Mouse (Mus musculus) midbrain, embryonic 16.5 days (tissue): ENCODE data around the gene Tmem268. TPM values are rescaled to one million over a fixed set of nuclear protein-coding genes. Genes with fewer than 3 reads are reported as not detected.

Source experiments
- ATAC-seq: fragments of 200-750 bp; cut with Nextera tagmentation; 2 replicates; pipeline ENCODE4 v1.8.0; 2017; ENCODE audit warnings: moderate TSS enrichment
- H3K27ac ChIP-seq: fragments of 300-500 bp; sonication (generic); 2 replicates; pipeline ENCODE4 v1.5.1; 2014; ENCODE audit warnings: mild to moderate bottlenecking, low read length, mixed read lengths
- H3K27me3 ChIP-seq: fragments of 300-500 bp; sonication (generic); 2 replicates; pipeline ENCODE4 v1.6.1; 2014; ENCODE audit warnings: low read depth, low read length, mixed read lengths; ENCODE audit not compliant: control insufficient read depth, insufficient read depth
- H3K36me3 ChIP-seq: fragments of 300-500 bp; sonication (generic); 2 replicates; pipeline ENCODE4 v1.6.1; 2014; ENCODE audit warnings: mild to moderate bottlenecking, low read length, moderate library complexity, mixed read lengths; ENCODE audit not compliant: control insufficient read depth, insufficient read depth
- H3K4me1 ChIP-seq: fragments of 300-500 bp; sonication (generic); 2 replicates; pipeline ENCODE4 v1.6.1; 2014; ENCODE audit warnings: mild to moderate bottlenecking, low read length, mixed read lengths; ENCODE audit not compliant: control insufficient read depth, insufficient read depth
- H3K4me2 ChIP-seq: fragments of 300-500 bp; sonication (generic); 2 replicates; pipeline ENCODE4 v1.6.1; 2014; ENCODE audit warnings: mild to moderate bottlenecking, low read length, mixed read lengths
- H3K4me3 ChIP-seq: fragments of 300-500 bp; sonication (generic); 2 replicates; pipeline ENCODE4 v1.5.1; 2014; ENCODE audit warnings: low read depth, mild to moderate bottlenecking, low read length, moderate library complexity, mixed read lengths
- H3K9ac ChIP-seq: fragments of 300-500 bp; sonication (generic); 2 replicates; pipeline ENCODE4 v1.6.1; 2014; ENCODE audit warnings: low read depth, low read length, mixed read lengths
- H3K9me3 ChIP-seq: fragments of 300-500 bp; sonication (generic); replicated peaks from 2 replicates; pipeline ENCODE4 v1.6.1; 2014; ENCODE audit warnings: mild to moderate bottlenecking, low read length, mixed read lengths; ENCODE audit not compliant: control insufficient read depth, poor library complexity, severe bottlenecking
- WGBS: fragments of 180-500 bp; shearing (Covaris S2); extraction: QIAGEN DNeasy Blood & Tissue Kit; methylation state at CpG from one replicate; pipeline ENCODE4 v1.1.7; 2014; 5-methylcytosine and 5-hydroxymethylcytosine counted together
- polyA plus RNA-seq: library from polyadenylated mRNA; unstranded; fragments of >200 nt; fragmentation: Nextera tagmentation; extraction: Ambion mirVana; gene quantifications from 2 replicates; pipeline ENCODE4 v1.2.1, GENCODE M21; 2015

The Tmem268 gene
- polyA plus RNA-seq, 1 experiment from 2014 or later = 4.5 TPM

- no peaks in the 10 kb centered on the region for H3K9me3 ChIP-seq
Measured at GRCm38 (mm10) chr4:63561861-63562675, 3.5 kb downstream of the Tmem268 start.

GRCm38 (mm10) chr4:63562742-63563141 is 4.2 kb downstream of the Tmem268 start:
- Histone ChIP-seq H3K4me3 (no peak overlapping the region), H3K9ac (no peak overlapping the region), H3K27me3 (no peaks in the 10 kb centered on the region), H3K36me3 (no peaks in the 10 kb centered on the region), H3K27ac (no peak overlapping the region), H3K4me2 (no peak overlapping the region), H3K4me1 (peaks cover 6% of the 10 kb centered on the region; the same call in 1 of the 2 replicates), H3K9me3 (no peaks in the 10 kb centered on the region)
- ATAC-seq = no peak
- 84% methylated on average over 4 of the region's 4 CpGs for WGBS

More at GRCm38 (mm10) chr4:63561861-63562675, 3.5 kb downstream of the Tmem268 start:
- H3K36me3 ChIP-seq = no peaks in the 10 kb centered on the region
- WGBS = 84% methylated on average over 7 of the region's 7 CpGs
- H3K9ac ChIP-seq = no peak overlapping the region
- no peak overlapping the region for H3K27ac ChIP-seq
- no peak overlapping the region for H3K4me2 ChIP-seq
- no peak for ATAC-seq
- no peak overlapping the region for H3K4me3 ChIP-seq
- peaks cover 7% of the 10 kb centered on the region; the same call in 1 of the 2 replicates for H3K4me1 ChIP-seq
- H3K27me3 ChIP-seq = no peaks in the 10 kb centered on the region

- no peak overlapping the region for H3K4me3 ChIP-seq
- no peaks in the 10 kb centered on the region for H3K9me3 ChIP-seq
- no peak overlapping the region for H3K27ac ChIP-seq
- no peak overlapping the region for H3K9ac ChIP-seq
- H3K4me1 ChIP-seq = peaks cover 11% of the 10 kb centered on the region
- H3K36me3 ChIP-seq = no peaks in the 10 kb centered on the region
- H3K27me3 ChIP-seq = no peaks in the 10 kb centered on the region
- 88% methylated on average over 10 of the region's 10 CpGs for WGBS
- no peak for ATAC-seq
- H3K4me2 ChIP-seq = no peak overlapping the region
Measured at GRCm38 (mm10) chr4:63567712-63568390, 9.3 kb downstream of the Tmem268 start.

GRCm38 (mm10) chr4:63569322-63569721 is 10.7 kb downstream of the Tmem268 start:
- H3K4me3 ChIP-seq = no peak overlapping the region
- H3K9ac ChIP-seq = no peak overlapping the region

GRCm38 (mm10) chr4:63570208-63570781 is 11.7 kb downstream of the Tmem268 start:
- H3K27ac ChIP-seq = peak overlapping the region; percentile 26
- H3K4me1 ChIP-seq = peaks cover 11% of the 10 kb centered on the region
- no peak overlapping the region for H3K4me2 ChIP-seq
- no peaks in the 10 kb centered on the region for H3K36me3 ChIP-seq
- H3K27me3 ChIP-seq = no peaks in the 10 kb centered on the region
- 0 out of 2 replicates have a peak overlapping the region, but pooled peaks have one; percentile 40 for H3K9ac ChIP-seq
- H3K9me3 ChIP-seq = no peaks in the 10 kb centered on the region
- WGBS = 10% methylated on average over 7 of the region's 7 CpGs
- no peak overlapping the region for H3K4me3 ChIP-seq
- ATAC-seq = no peak

More at GRCm38 (mm10) chr4:63569322-63569721, 10.7 kb downstream of the Tmem268 start:
- H3K36me3 ChIP-seq = no peaks in the 10 kb centered on the region
- WGBS = 84% methylated on average over 8 of the region's 8 CpGs
- H3K4me1 ChIP-seq = peaks cover 11% of the 10 kb centered on the region
- no peak for ATAC-seq
- H3K9me3 ChIP-seq = no peaks in the 10 kb centered on the region
- no peak overlapping the region for H3K4me2 ChIP-seq
- H3K27ac ChIP-seq = no peak overlapping the region; the same call in 1 of the 2 replicates
- H3K27me3 ChIP-seq = no peaks in the 10 kb centered on the region

GRCm38 (mm10) chr4:63572621-63573020 is 14.0 kb downstream of the Tmem268 start:
- no peaks in the 10 kb centered on the region for H3K36me3 ChIP-seq
- H3K4me2 ChIP-seq = no peak overlapping the region
- no peak for ATAC-seq
- H3K4me3 ChIP-seq = no peak overlapping the region
- no peak overlapping the region for H3K9ac ChIP-seq
- 94% methylated on average over 5 of the region's 5 CpGs for WGBS
- H3K27me3 ChIP-seq = no peaks in the 10 kb centered on the region
- no peaks in the 10 kb centered on the region for H3K9me3 ChIP-seq
- H3K27ac ChIP-seq = no peak overlapping the region
- peaks cover 11% of the 10 kb centered on the region for H3K4me1 ChIP-seq

- 71% methylated on average over 14 of the region's 14 CpGs for WGBS
- H3K4me1 ChIP-seq = peaks cover 9% of the 10 kb centered on the region
- H3K36me3 ChIP-seq = no peaks in the 10 kb centered on the region
- no peaks in the 10 kb centered on the region for H3K9me3 ChIP-seq
- H3K27me3 ChIP-seq = no peaks in the 10 kb centered on the region
- no peak overlapping the region for H3K9ac ChIP-seq
- no peak overlapping the region for H3K4me2 ChIP-seq
- ATAC-seq = peak; percentile 11; the same call in 1 of the 2 replicates
- H3K27ac ChIP-seq = no peak overlapping the region
- no peak overlapping the region for H3K4me3 ChIP-seq
Measured at GRCm38 (mm10) chr4:63579649-63580048, 21.1 kb downstream of the Tmem268 start.

- no peaks in the 10 kb centered on the region for H3K9me3 ChIP-seq
- H3K36me3 ChIP-seq = no peaks in the 10 kb centered on the region
- 0 out of 2 replicates have a peak overlapping the region, but pooled peaks have one; percentile 12 for H3K9ac ChIP-seq
- peaks cover 9% of the 10 kb centered on the region for H3K4me1 ChIP-seq
- H3K27me3 ChIP-seq = no peaks in the 10 kb centered on the region
- 12% methylated on average over 6 of the region's 6 CpGs for WGBS
- 0 out of 2 replicates have a peak overlapping the region, but pooled peaks have one; percentile 43 for H3K27ac ChIP-seq
- peak; percentile 90 for ATAC-seq
- H3K4me3 ChIP-seq = no peak overlapping the region
- no peak overlapping the region for H3K4me2 ChIP-seq
Measured at GRCm38 (mm10) chr4:63580078-63580477, 21.5 kb downstream of the Tmem268 start.
